Mouse (Mus musculus) embryonic facial prominence, embryonic 12.5 days (tissue): ENCODE data around the gene Apeh. TPM values are rescaled to one million over a fixed set of nuclear protein-coding genes. Genes with fewer than 3 reads are reported as not detected.

ENCODE experiments used
- ATAC-seq: fragments of 200-750 bp; cut with Nextera tagmentation; 2 replicates; pipeline ENCODE4 v1.8.0; 2017; ENCODE audit not compliant: insufficient number of reproducible peaks, insufficient read depth, low FRiP score, low TSS enrichment
- H3K27ac ChIP-seq: fragments of 300-500 bp; sonication (generic); 2 replicates; pipeline ENCODE4 v1.5.1; 2016; ENCODE audit warnings: mild to moderate bottlenecking
- H3K27me3 ChIP-seq: fragments of 300-500 bp; sonication (generic); 2 replicates; pipeline ENCODE4 v1.6.1; 2016; ENCODE audit warnings: mild to moderate bottlenecking, moderate library complexity
- H3K36me3 ChIP-seq: fragments of 300-500 bp; sonication (generic); 2 replicates; pipeline ENCODE4 v1.6.1; 2016; ENCODE audit warnings: mild to moderate bottlenecking
- H3K4me1 ChIP-seq: fragments of 300-500 bp; sonication (generic); 2 replicates; pipeline ENCODE4 v1.6.1; 2016
- H3K4me2 ChIP-seq: fragments of 300-500 bp; sonication (generic); replicated peaks from 2 replicates; pipeline ENCODE4 v1.6.1; 2016; ENCODE audit warnings: mild to moderate bottlenecking, moderate library complexity
- H3K4me3 ChIP-seq: fragments of 300-500 bp; sonication (generic); 2 replicates; pipeline ENCODE4 v1.5.1; 2016; ENCODE audit warnings: mild to moderate bottlenecking
- H3K9ac ChIP-seq: fragments of 300-500 bp; sonication (generic); 2 replicates; pipeline ENCODE4 v1.6.1; 2016; ENCODE audit warnings: mild to moderate bottlenecking, moderate library complexity
- H3K9me3 ChIP-seq: fragments of 300-500 bp; sonication (generic); 2 replicates; pipeline ENCODE4 v1.6.1; 2016; ENCODE audit warnings: mild to moderate bottlenecking, moderate library complexity
- WGBS: fragments of 180-500 bp; shearing (Covaris S2); methylation state at CpG from one replicate; pipeline ENCODE4 v1.1.7; 2016; 5-methylcytosine and 5-hydroxymethylcytosine counted together
- polyA plus RNA-seq: library from polyadenylated mRNA; unstranded; fragments of >200 nt; fragmentation: Nextera tagmentation; extraction: Ambion mirVana; gene quantifications from 2 replicates; pipeline ENCODE4 v1.2.1, GENCODE M21; 2016

Gene Apeh
- polyA plus RNA-seq, 1 experiment from 2014 or later, result 54.7 TPM

DNA sequence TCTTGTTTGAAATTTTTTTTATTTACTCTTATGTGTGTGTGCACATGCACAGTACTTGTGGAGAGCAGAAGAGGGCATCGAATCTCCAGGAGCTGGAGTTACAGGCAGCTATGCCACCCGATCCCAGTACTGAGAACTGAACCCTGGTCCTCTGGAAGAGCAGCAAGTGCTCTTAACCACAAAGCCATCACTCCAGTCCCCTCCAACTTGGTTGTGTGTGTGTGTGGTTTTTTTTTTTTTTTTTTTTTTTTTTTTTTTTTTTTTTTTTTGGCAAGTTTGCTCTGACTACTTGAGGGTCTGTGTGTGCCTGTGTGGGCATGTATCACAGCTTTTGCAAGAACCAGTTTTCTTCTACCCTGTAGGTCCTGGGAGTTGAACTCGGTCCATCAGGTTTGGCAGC is 38.0 kb upstream of the Apeh start:
- H3K27ac ChIP-seq, result no peak overlapping the region
- peaks cover 7% of the 10 kb centered on the region; the same call in 1 of the 2 replicates for H3K4me1 ChIP-seq
- ATAC-seq, result no peak
- H3K27me3 ChIP-seq, result no peaks in the 10 kb centered on the region
- H3K36me3 ChIP-seq, result no peaks in the 10 kb centered on the region
- no peaks in the 10 kb centered on the region for H3K9me3 ChIP-seq
- H3K9ac ChIP-seq, result no peak overlapping the region
- no peak overlapping the region for H3K4me2 ChIP-seq
- no peak overlapping the region for H3K4me3 ChIP-seq
- WGBS, result 82% methylated on average over 3 of the region's 3 CpGs

DNA sequence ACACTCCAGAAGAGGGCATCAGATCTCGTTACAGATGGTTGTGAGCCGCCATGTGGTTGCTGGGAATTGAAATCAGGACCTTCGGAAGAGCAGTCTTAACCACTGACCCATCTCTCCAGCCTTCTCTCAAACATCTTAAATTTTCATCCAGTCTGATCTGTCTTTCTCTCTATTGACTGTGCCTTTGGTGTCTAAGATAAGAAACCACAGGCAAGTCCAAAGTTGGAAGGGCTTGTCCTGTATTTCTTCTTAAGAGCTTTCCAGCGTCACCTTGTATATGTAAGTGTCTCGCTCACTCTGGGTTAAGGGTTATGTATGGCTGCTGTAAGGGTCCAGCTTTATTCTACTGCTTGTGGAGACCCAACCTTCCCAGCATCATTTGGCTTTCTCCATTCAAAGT is 37.1 kb upstream of the Apeh start:
- no peaks in the 10 kb centered on the region for H3K27me3 ChIP-seq
- H3K4me2 ChIP-seq, result no peak overlapping the region
- no peaks in the 10 kb centered on the region for H3K36me3 ChIP-seq
- no peak for ATAC-seq
- H3K27ac ChIP-seq, result no peak overlapping the region
- H3K4me3 ChIP-seq, result no peak overlapping the region
- H3K9ac ChIP-seq, result no peak overlapping the region
- WGBS, result 90% methylated on average over 5 of the region's 5 CpGs
- no peaks in the 10 kb centered on the region for H3K4me1 ChIP-seq
- no peaks in the 10 kb centered on the region for H3K9me3 ChIP-seq

- Histone ChIP-seq H3K4me2 (no peak overlapping the region), H3K9me3 (no peaks in the 10 kb centered on the region), H3K9ac (no peak overlapping the region), H3K27ac (no peak overlapping the region), H3K4me3 (no peak overlapping the region), H3K36me3 (no peaks in the 10 kb centered on the region), H3K4me1 (no peaks in the 10 kb centered on the region), H3K27me3 (no peaks in the 10 kb centered on the region)
- WGBS, result 81% methylated on average over 13 of the region's 13 CpGs
- no peak for ATAC-seq
Observed at GRCm38 (mm10) chr9:108129042-108129948, 34.9 kb upstream of the Apeh start.

DNA sequence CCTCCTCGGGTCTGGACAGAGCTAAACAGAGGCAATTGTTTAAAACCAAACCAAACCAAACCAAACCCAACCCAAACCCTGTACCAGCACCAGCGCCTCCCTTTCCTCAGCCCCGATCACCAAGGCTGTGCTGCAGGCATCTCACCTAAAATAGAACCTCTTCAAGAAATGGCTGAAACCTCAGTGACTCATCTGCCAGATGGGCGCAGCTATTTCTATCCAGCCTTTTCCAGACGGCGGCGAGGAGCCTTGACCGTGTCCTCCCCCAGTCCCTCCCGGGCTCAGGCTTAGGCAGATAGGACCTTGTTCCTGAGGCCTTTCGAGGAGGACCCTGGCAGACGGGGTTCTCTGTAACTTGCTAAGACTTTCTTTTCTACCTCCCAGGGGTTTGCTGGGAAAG is 33.8 kb upstream of the Apeh start:
- no peak for ATAC-seq
- Histone ChIP-seq H3K27ac (no peak overlapping the region), H3K9ac (no peak overlapping the region), H3K36me3 (no peaks in the 10 kb centered on the region), H3K4me2 (no peak overlapping the region), H3K4me1 (no peaks in the 10 kb centered on the region), H3K9me3 (no peaks in the 10 kb centered on the region), H3K4me3 (no peak overlapping the region), H3K27me3 (no peaks in the 10 kb centered on the region)
- 86% methylated on average over 11 of the region's 11 CpGs for WGBS

GRCm38 (mm10) chr9:108126436-108127180 is 32.2 kb upstream of the Apeh start:
- H3K4me1 ChIP-seq, result no peaks in the 10 kb centered on the region
- H3K4me3 ChIP-seq, result no peak overlapping the region
- no peak overlapping the region for H3K9ac ChIP-seq
- no peaks in the 10 kb centered on the region for H3K36me3 ChIP-seq
- H3K4me2 ChIP-seq, result no peak overlapping the region
- no peaks in the 10 kb centered on the region for H3K9me3 ChIP-seq
- H3K27me3 ChIP-seq, result no peaks in the 10 kb centered on the region
- ATAC-seq, result no peak
- no peak overlapping the region for H3K27ac ChIP-seq
- 83% methylated on average over 17 of the region's 17 CpGs for WGBS

DNA sequence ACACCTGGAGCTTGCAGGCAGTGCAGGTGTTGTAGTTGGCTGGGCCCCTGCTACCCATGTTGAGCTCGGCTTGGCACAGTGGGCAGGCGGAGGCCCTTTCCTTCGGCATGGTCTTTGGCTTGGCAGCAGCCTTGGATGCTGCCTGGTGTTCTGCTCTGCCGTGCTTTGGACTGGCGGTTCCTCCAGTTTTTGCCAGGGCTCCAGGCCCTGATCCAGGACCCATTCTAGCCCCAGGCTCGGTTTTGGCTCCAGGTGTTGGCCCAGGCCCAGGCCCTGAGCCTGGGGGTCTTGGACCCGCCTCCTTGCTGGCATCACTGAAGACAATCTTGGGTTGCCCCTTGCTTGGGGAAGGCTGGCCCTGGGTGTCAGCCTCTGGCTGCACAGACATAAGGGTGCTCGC is 31.3 kb upstream of the Apeh start:
- H3K27ac ChIP-seq, result no peak overlapping the region
- H3K9me3 ChIP-seq, result no peaks in the 10 kb centered on the region
- 91% methylated on average over 8 of the region's 8 CpGs for WGBS
- ATAC-seq, result no peak
- H3K9ac ChIP-seq, result no peak overlapping the region
- no peaks in the 10 kb centered on the region for H3K4me1 ChIP-seq
- no peak overlapping the region for H3K4me2 ChIP-seq
- H3K27me3 ChIP-seq, result no peaks in the 10 kb centered on the region
- no peak overlapping the region for H3K4me3 ChIP-seq
- no peaks in the 10 kb centered on the region for H3K36me3 ChIP-seq

- Histone ChIP-seq H3K9me3 (no peaks in the 10 kb centered on the region), H3K4me3 (no peak overlapping the region)
- ATAC-seq, result no peak
Observed at GRCm38 (mm10) chr9:108123916-108124315, 29.5 kb upstream of the Apeh start.

GRCm38 (mm10) chr9:108121170-108121969 is 27.0 kb upstream of the Apeh start:
- no peak overlapping the region for H3K4me2 ChIP-seq
- H3K4me3 ChIP-seq, result no peak overlapping the region
- H3K27me3 ChIP-seq, result no peaks in the 10 kb centered on the region
- ATAC-seq, result no peak
- no peaks in the 10 kb centered on the region for H3K9me3 ChIP-seq
- H3K36me3 ChIP-seq, result no peaks in the 10 kb centered on the region
- no peak overlapping the region for H3K27ac ChIP-seq
- peaks cover 7% of the 10 kb centered on the region for H3K4me1 ChIP-seq
- no peak overlapping the region for H3K9ac ChIP-seq
- WGBS, result 84% methylated on average over 10 of the region's 10 CpGs

More at GRCm38 (mm10) chr9:108123916-108124315, 29.5 kb upstream of the Apeh start:
- H3K27ac ChIP-seq, result no peak overlapping the region
- H3K27me3 ChIP-seq, result no peaks in the 10 kb centered on the region
- H3K4me2 ChIP-seq, result no peak overlapping the region
- H3K36me3 ChIP-seq, result no peaks in the 10 kb centered on the region
- H3K9ac ChIP-seq, result no peak overlapping the region
- H3K4me1 ChIP-seq, result peaks cover 4% of the 10 kb centered on the region; the same call in 1 of the 2 replicates
- 75% methylated on average over 4 of the region's 4 CpGs for WGBS

DNA sequence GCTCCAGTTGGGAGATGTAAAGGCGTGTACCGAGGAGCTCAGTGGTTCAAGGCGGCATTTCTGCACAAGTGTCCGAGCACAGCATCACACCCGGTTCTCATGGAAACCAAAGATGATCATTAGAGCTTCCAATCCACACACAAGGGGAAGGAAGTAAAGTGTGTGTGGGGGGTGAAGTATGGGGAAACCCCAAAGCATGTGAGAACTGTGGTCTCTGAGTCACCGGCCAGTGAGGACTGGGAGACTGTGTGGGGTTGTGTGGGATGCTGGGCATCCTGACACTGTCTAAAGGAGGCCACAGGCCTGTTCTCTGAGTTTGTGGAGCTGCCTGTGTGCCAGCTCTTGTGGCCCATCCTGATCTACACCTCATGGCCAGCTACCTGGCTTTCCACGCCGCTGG is 26.3 kb upstream of the Apeh start:
- ATAC-seq, result no peak
- H3K27ac ChIP-seq, result no peak overlapping the region
- no peaks in the 10 kb centered on the region for H3K9me3 ChIP-seq
- no peaks in the 10 kb centered on the region for H3K36me3 ChIP-seq
- H3K4me3 ChIP-seq, result no peak overlapping the region
- 91% methylated on average over 8 of the region's 8 CpGs for whole genome bisulfite sequencing
- H3K9ac ChIP-seq, result no peak overlapping the region
- H3K4me2 ChIP-seq, result no peak overlapping the region
- peaks cover 5% of the 10 kb centered on the region; the same call in 1 of the 2 replicates for H3K27me3 ChIP-seq
- H3K4me1 ChIP-seq, result peaks cover 7% of the 10 kb centered on the region

- H3K27me3 ChIP-seq, result peaks cover 12% of the 10 kb centered on the region
- H3K27ac ChIP-seq, result no peak overlapping the region
- H3K4me2 ChIP-seq, result no peak overlapping the region
- ATAC-seq, result peak; percentile 77
- H3K4me3 ChIP-seq, result no peak overlapping the region
- no peaks in the 10 kb centered on the region for H3K9me3 ChIP-seq
- H3K9ac ChIP-seq, result no peak overlapping the region
- 53% methylated on average over 8 of the region's 11 CpGs for WGBS
- H3K36me3 ChIP-seq, result no peaks in the 10 kb centered on the region
- peaks cover 7% of the 10 kb centered on the region for H3K4me1 ChIP-seq
Observed at GRCm38 (mm10) chr9:108119891-108120411, 25.5 kb upstream of the Apeh start.

DNA sequence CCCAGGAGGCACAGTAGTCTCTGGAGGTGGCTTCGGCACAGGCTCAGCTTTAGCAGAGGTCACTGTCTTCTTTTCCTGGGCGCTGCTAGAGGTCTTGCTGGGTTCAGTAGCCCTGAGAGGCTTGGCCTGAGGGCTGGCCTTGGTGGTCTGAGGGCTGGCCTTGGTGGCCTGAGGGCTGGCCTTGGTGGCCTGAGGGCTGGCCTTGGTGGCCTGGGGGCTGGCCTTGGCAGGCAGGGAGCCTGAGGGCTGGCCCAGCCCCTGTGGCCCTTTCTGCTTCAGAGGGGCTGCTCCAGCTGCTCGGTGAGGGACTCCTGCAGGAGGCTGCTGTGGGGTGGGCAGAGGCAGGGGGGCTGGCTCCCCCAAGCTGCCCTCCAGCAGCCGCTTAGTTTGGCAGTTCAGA is 22.7 kb upstream of the Apeh start:
- 43% methylated on average over 4 of the region's 4 CpGs for WGBS
- no peaks in the 10 kb centered on the region for H3K36me3 ChIP-seq
- peaks cover 22% of the 10 kb centered on the region for H3K27me3 ChIP-seq
- H3K4me1 ChIP-seq, result peaks cover 7% of the 10 kb centered on the region
- no peaks in the 10 kb centered on the region for H3K9me3 ChIP-seq
- ATAC-seq, result no peak
- no peak overlapping the region for H3K9ac ChIP-seq
- H3K27ac ChIP-seq, result peak overlapping the region; percentile 1; the same call in 1 of the 2 replicates
- no peak overlapping the region for H3K4me3 ChIP-seq
- H3K4me2 ChIP-seq, result no peak overlapping the region
